Mouse (Mus musculus) lung, postnatal 0 days (tissue): Measurements from ENCODE around the gene Tmem248. TPM values are rescaled to one million over a fixed set of nuclear protein-coding genes. Genes with fewer than 3 reads are reported as not detected.

Experiments
- ATAC-seq: fragments of 200-750 bp; cut with Nextera tagmentation; 2 replicates; pipeline ENCODE4 v1.8.0; 2017; ENCODE audit warnings: moderate library complexity
- DNase-seq: peaks from one replicate; pipeline ENCODE4 v3.0.0-alpha.2; 2016; ENCODE audit warnings: low spot score
- H3K27ac ChIP-seq: fragments of 300-500 bp; sonication (generic); 2 replicates; pipeline ENCODE4 v1.5.1; 2014; ENCODE audit warnings: antibody characterized with exemption, mild to moderate bottlenecking, low read length, mixed read lengths
- H3K27me3 ChIP-seq: fragments of 300-500 bp; sonication (generic); replicated peaks from 2 replicates; pipeline ENCODE4 v1.6.1; 2014; ENCODE audit warnings: low read length, mixed read lengths; ENCODE audit not compliant: insufficient read depth
- H3K36me3 ChIP-seq: fragments of 300-500 bp; sonication (generic); 2 replicates; pipeline ENCODE4 v1.6.1; 2014; ENCODE audit warnings: low read length, mixed read lengths; ENCODE audit not compliant: insufficient read depth
- H3K4me1 ChIP-seq: fragments of 300-500 bp; sonication (generic); 2 replicates; pipeline ENCODE4 v1.6.1; 2014; ENCODE audit warnings: antibody characterized with exemption, low read depth, low read length, mixed read lengths; ENCODE audit not compliant: insufficient read depth
- H3K4me2 ChIP-seq: fragments of 300-500 bp; sonication (generic); replicated peaks from 2 replicates; pipeline ENCODE4 v1.6.1; 2014; ENCODE audit warnings: low read depth, mild to moderate bottlenecking, low read length, moderate library complexity, mixed read lengths
- H3K4me3 ChIP-seq: fragments of 300-500 bp; sonication (generic); 2 replicates; pipeline ENCODE4 v1.5.1; 2014; ENCODE audit warnings: low read depth, low read length
- H3K9ac ChIP-seq: fragments of 300-500 bp; sonication (generic); replicated peaks from 2 replicates; pipeline ENCODE4 v1.6.1; 2014; ENCODE audit warnings: low read depth, mild to moderate bottlenecking
- H3K9me3 ChIP-seq: fragments of 300-500 bp; sonication (generic); 2 replicates; pipeline ENCODE4 v1.6.1; 2016; ENCODE audit warnings: low read length, mixed read lengths
- CTCF ChIP-seq: IDR thresholded peaks from 2 replicates; pipeline ENCODE4 v1.5.1; 2016; ENCODE audit warnings: antibody characterized with exemption, mild to moderate bottlenecking
- EP300 ChIP-seq: IDR thresholded peaks from 2 replicates; pipeline ENCODE4 v1.6.1; 2016; ENCODE audit warnings: antibody characterized with exemption, mild to moderate bottlenecking, control low read depth
- WGBS: fragments of 180-500 bp; shearing (Covaris S2); extraction: QIAGEN DNeasy Blood & Tissue Kit; methylation state at CpG from one replicate; pipeline ENCODE4 v1.1.7; 2014; 5-methylcytosine and 5-hydroxymethylcytosine counted together
- polyA plus RNA-seq: library from polyadenylated mRNA; unstranded; fragments of >200 nt; fragmentation: Nextera tagmentation; extraction: Ambion mirVana; gene quantifications from 2 replicates; pipeline ENCODE4 v1.2.1, GENCODE M21; 2015

Gene Tmem248
- polyA plus RNA-seq, 1 experiment from 2014 or later, result 46.4 TPM

DNA sequence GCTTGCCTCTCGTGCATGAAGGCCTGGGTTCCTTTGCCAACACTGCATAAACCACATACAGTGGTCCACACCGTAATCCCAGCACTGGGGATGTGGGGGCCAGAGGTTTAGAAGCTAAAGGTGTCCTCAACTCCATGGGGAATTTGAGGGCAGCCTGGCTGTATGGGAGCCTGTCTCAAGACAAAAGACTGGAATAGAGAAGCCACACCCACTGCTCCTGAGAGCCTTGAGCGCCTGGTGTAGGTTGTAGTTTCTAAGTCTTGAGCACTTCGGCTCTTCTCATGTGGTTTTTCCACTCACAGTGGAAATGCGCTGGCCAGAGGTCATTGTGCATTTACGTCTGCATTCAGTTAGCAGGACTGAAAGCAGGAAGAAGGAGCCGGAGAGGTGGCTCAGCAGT lies 71.2 kb downstream of the Tmem248 start:
- Histone ChIP-seq H3K9me3 (no peaks in the 10 kb centered on the region), H3K36me3 (no peaks in the 10 kb centered on the region), H3K4me3 (no peak overlapping the region), H3K9ac (no peak overlapping the region), H3K27me3 (no peaks in the 10 kb centered on the region), H3K4me1 (no peaks in the 10 kb centered on the region), H3K27ac (no peak overlapping the region), H3K4me2 (no peak overlapping the region)
- ATAC-seq (no peak), DNase-seq (no peak)
- no peak for TF ChIP-seq EP300
- no peak for TF ChIP-seq CTCF
- 79% methylated on average over 7 of the region's 7 CpGs for WGBS

GRCm38 (mm10) chr5:130290242-130290641 lies 73.4 kb downstream of the Tmem248 start:
- no peaks in the 10 kb centered on the region for H3K4me1 ChIP-seq
- no peak overlapping the region for H3K4me2 ChIP-seq
- TF ChIP-seq EP300 (no peak), CTCF (no peak)
- H3K27me3 ChIP-seq, result no peaks in the 10 kb centered on the region
- H3K9ac ChIP-seq, result no peak overlapping the region
- ATAC-seq (no peak), DNase-seq (no peak)
- H3K4me3 ChIP-seq, result no peak overlapping the region
- H3K27ac ChIP-seq, result no peak overlapping the region
- H3K36me3 ChIP-seq, result no peaks in the 10 kb centered on the region
- 97% methylated on average over 6 of the region's 6 CpGs for WGBS
- no peaks in the 10 kb centered on the region for H3K9me3 ChIP-seq

GRCm38 (mm10) chr5:130290775-130291174 lies 73.9 kb downstream of the Tmem248 start:
- DNase-seq (no peak), ATAC-seq (no peak)
- no peak for TF ChIP-seq CTCF
- TF ChIP-seq EP300, result no peak
- H3K27ac ChIP-seq, result no peak overlapping the region
- H3K4me1 ChIP-seq, result no peaks in the 10 kb centered on the region
- H3K27me3 ChIP-seq, result no peaks in the 10 kb centered on the region
- no peak overlapping the region for H3K9ac ChIP-seq
- 93% methylated on average over 12 of the region's 12 CpGs for WGBS
- H3K4me3 ChIP-seq, result no peak overlapping the region
- H3K4me2 ChIP-seq, result no peak overlapping the region
- no peaks in the 10 kb centered on the region for H3K36me3 ChIP-seq
- H3K9me3 ChIP-seq, result no peaks in the 10 kb centered on the region

DNA sequence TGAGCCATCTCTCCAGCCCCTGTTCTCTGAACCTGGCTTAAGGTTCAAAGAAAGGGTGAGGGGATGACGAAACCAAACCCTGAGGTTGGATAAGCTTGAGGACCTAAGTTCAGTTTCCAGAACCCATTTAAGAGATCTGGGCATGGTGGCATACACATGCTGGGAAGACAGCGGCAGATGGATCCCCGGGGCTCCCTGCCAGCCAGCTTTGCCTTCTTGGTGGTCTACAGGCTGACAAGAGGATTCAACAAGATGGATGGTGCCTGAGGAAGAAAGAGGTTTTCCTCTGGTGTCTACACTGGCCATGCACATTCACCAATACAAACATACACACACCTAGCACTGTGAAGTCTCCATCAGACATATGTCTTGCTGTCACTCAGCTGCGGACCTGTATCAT lies 76.1 kb downstream of the Tmem248 start:
- no peaks in the 10 kb centered on the region for H3K27me3 ChIP-seq
- H3K9ac ChIP-seq, result no peak overlapping the region
- no peaks in the 10 kb centered on the region for H3K9me3 ChIP-seq
- no peak for ATAC-seq
- TF ChIP-seq CTCF, result no peak
- no peak for TF ChIP-seq EP300
- H3K4me2 ChIP-seq, result no peak overlapping the region
- H3K4me1 ChIP-seq, result no peaks in the 10 kb centered on the region
- peaks cover 11% of the 10 kb centered on the region; the same call in 1 of the 2 replicates for H3K36me3 ChIP-seq
- DNase-seq, result no peak
- no peak overlapping the region for H3K27ac ChIP-seq
- WGBS, result 79% methylated on average over 4 of the region's 4 CpGs
- H3K4me3 ChIP-seq, result no peak overlapping the region

Other genes starting within 250 kb of the Tmem248 start
- gene Gusb, start 214.0 kb upstream of the Tmem248 start, polyA plus RNA-seq, result 49.0 and 50.0 TPM in 2 replicates
- 27.3 and 29.7 TPM in 2 replicates for gene Asl, start 187.8 kb upstream of the Tmem248 start, polyA plus RNA-seq
- 31.0 and 31.5 TPM in 2 replicates for gene Crcp, start 187.8 kb upstream of the Tmem248 start, polyA plus RNA-seq
- gene Tpst1, start 143.8 kb upstream of the Tmem248 start, polyA plus RNA-seq, result 31.5 and 36.9 TPM in 2 replicates
- gene Kctd7, start 72.2 kb upstream of the Tmem248 start, polyA plus RNA-seq, result 5.1 and 5.5 TPM in 2 replicates
- 48.4 and 50.5 TPM in 2 replicates for gene Rabgef1, start 45.3 kb upstream of the Tmem248 start, polyA plus RNA-seq
- gene Sbds, start 38.4 kb downstream of the Tmem248 start, polyA plus RNA-seq, result 94.8 and 97.5 TPM in 2 replicates
- 16.1 and 16.5 TPM in 2 replicates for gene Tyw1, start 38.5 kb downstream of the Tmem248 start, polyA plus RNA-seq
- gene Caln1, start 152.4 kb downstream of the Tmem248 start, polyA plus RNA-seq, result not detected in 2 replicates
- gene A330070K13Rik, start 167.6 kb downstream of the Tmem248 start, polyA plus RNA-seq, result not detected in 2 replicates